Mouse (Mus musculus): ENCODE data around the gene Hgd. TPM values are rescaled to one million over a fixed set of nuclear protein-coding genes. Genes with fewer than 3 reads are reported as not detected.

The Hgd gene
- polyA plus RNA-seq (2014; fragmentation: Nextera tagmentation; extraction: Ambion mirVana): 0.15 and 0.17 TPM in 2 replicates

DNA sequence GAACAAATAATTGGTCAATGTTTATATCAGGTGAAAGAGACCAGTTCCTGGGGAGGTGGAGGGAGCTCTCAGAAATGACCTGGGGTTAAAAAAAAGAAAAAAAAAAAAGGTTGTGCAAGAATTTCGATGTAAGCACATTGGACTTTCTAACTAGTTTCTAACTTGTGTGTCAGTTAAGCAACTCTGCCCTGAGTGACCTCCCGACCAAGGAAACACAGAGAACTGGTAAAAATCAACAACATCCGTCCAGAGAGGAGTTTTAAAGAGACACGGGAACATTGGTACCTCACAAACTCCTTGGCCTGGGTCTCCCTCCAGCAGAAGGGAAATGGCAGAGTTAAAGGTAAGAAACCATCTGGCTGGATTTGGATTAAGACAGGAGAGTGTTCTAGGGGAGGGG is at the start of gene Hgd:
Gene Hgd (plus strand): TSS at position 160 of the 400 bp plus-strand sequence.
- Histone ChIP-seq H3K27ac (ENCODE audit: low read depth) (no peak within 1 kb of the TSS), H3K36me3 (ENCODE audit: insufficient read depth) (no peaks in the 10 kb centered on the region), H3K4me1 (ENCODE audit: insufficient read depth) (no peaks in the 10 kb centered on the region), H3K27me3 (ENCODE audit: insufficient read depth, low read length) (no peaks in the 10 kb centered on the region), H3K4me2 (no peak within 1 kb of the TSS), H3K9me3 (ENCODE audit: low read depth, low read length) (no peaks in the 10 kb centered on the region), H3K9ac (no peak within 1 kb of the TSS), H3K4me3 (ENCODE audit: low read depth, low read length) (no peak within 1 kb of the TSS)
- no peak for TF ChIP-seq CTCF (IDR thresholded peaks at IDR 0.05; ENCODE audit: low read depth)
- no peak for DNase-seq
- 44% methylated on average over 4 of the region's 4 CpGs for WGBS
- no peak for ATAC-seq (ENCODE audit: insufficient read depth)

DNA sequence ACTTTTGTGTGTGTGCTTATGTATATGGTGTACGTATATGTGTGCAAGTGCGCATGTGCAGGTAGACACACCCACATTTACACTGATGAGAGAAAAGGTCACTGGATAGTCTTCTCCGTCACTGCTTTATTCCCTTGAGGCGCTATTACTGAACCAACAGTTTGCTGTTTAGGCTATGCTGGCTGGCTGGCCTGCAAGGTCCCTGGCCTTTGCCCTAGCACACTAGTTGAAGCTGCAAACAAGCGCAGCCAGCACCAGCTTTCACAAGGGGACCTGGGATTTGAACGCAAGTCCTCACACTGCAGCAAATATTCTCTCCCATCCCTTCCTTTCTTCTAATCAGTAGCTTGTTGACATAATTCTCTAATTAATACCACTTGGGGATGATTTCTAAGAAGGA is 49.8 kb upstream of the Hgd start:
- no peaks in the 10 kb centered on the region for H3K9me3 ChIP-seq (ENCODE audit: low read depth, low read length)
- no peak overlapping the region for H3K4me3 ChIP-seq (ENCODE audit: low read depth, low read length)
- no peaks in the 10 kb centered on the region for H3K27me3 ChIP-seq (ENCODE audit: insufficient read depth, low read length)
- no peak for TF ChIP-seq CTCF (IDR thresholded peaks at IDR 0.05; ENCODE audit: low read depth)
- DNase-seq (no peak), ATAC-seq (ENCODE audit: insufficient read depth) (no peak)
- H3K27ac ChIP-seq (ENCODE audit: low read depth): no peak overlapping the region
- H3K4me1 ChIP-seq (ENCODE audit: insufficient read depth): no peaks in the 10 kb centered on the region
- peaks cover 38% of the 10 kb centered on the region for H3K36me3 ChIP-seq (ENCODE audit: insufficient read depth)
- 90% methylated on average over 6 of the region's 6 CpGs for WGBS
- H3K9ac ChIP-seq: no peak overlapping the region
- no peak overlapping the region for H3K4me2 ChIP-seq

DNA sequence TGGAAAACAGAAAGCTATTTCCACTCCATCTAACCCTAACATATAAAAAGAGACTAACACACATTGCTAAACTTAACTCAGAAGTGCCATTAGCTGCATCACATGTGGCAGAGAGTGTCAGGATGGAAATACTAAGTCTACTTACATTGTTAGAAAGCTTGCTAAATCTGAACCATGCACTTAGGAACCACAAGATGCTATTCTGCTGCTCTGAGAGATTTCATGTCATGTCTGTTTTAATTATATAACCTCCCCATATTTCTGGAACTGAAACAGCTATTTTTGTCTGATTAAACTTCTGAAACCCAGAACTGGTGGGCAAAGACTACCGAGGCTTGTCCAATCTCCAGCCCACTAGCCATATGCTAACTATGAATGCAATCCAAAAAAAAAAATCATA is 47.9 kb upstream of the Hgd start:
- H3K9me3 ChIP-seq (ENCODE audit: low read depth, low read length): no peaks in the 10 kb centered on the region
- H3K4me3 ChIP-seq (ENCODE audit: low read depth, low read length): no peak overlapping the region
- H3K27ac ChIP-seq (ENCODE audit: low read depth): no peak overlapping the region
- H3K36me3 ChIP-seq (ENCODE audit: insufficient read depth): peaks cover 43% of the 10 kb centered on the region
- 88% methylated on average over 1 of the region's 1 CpGs for WGBS
- DNase-seq (no peak), ATAC-seq (ENCODE audit: insufficient read depth) (no peak)
- H3K4me1 ChIP-seq (ENCODE audit: insufficient read depth): no peaks in the 10 kb centered on the region
- no peak for TF ChIP-seq CTCF (IDR thresholded peaks at IDR 0.05; ENCODE audit: low read depth)
- no peak overlapping the region for H3K9ac ChIP-seq
- H3K4me2 ChIP-seq: no peak overlapping the region
- no peaks in the 10 kb centered on the region for H3K27me3 ChIP-seq (ENCODE audit: insufficient read depth, low read length)

DNA sequence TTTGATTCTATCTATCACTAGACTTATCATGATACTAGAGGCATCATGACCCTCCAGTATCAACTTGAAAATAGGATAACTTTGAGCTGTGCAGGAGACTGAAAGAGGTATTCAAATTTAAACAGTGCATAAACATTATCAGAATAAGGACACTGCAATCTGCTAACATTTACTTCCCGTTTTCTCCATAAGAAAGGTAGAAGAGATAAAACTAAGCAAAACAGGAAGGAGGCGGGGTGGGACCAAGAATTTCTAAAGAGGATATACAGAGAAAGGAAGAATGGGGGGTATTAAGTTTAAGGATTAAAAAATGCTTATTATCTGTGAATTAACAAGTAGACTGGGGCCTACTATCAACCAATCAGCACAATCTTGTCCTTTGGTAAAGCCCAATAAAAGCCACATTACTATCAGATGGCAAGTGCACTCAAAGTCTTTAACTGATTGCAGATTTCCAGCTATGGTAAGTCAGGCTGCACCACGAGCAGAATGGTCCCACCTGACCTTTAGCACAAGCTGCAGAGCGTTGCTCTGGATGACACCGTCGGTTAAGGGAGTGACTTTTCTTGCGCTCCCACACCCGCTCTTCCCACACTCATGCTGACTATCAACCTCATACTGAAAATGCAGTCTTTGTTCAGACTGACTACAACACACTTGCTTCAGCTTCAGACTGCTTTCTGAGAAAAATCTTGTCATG is 46.4 kb upstream of the Hgd start:
- WGBS: 84% methylated on average over 8 of the region's 8 CpGs
- H3K9me3 ChIP-seq (ENCODE audit: low read depth, low read length): no peaks in the 10 kb centered on the region
- H3K27ac ChIP-seq (ENCODE audit: low read depth): no peak overlapping the region
- H3K4me1 ChIP-seq (ENCODE audit: insufficient read depth): no peaks in the 10 kb centered on the region
- H3K36me3 ChIP-seq (ENCODE audit: insufficient read depth): peaks cover 39% of the 10 kb centered on the region
- TF ChIP-seq CTCF (IDR thresholded peaks at IDR 0.05; ENCODE audit: low read depth): no peak
- H3K27me3 ChIP-seq (ENCODE audit: insufficient read depth, low read length): no peaks in the 10 kb centered on the region
- no peak overlapping the region for H3K4me2 ChIP-seq
- ATAC-seq (ENCODE audit: insufficient read depth): no peak
- no peak for DNase-seq
- no peak overlapping the region for H3K4me3 ChIP-seq (ENCODE audit: low read depth, low read length)
- no peak overlapping the region for H3K9ac ChIP-seq

DNA sequence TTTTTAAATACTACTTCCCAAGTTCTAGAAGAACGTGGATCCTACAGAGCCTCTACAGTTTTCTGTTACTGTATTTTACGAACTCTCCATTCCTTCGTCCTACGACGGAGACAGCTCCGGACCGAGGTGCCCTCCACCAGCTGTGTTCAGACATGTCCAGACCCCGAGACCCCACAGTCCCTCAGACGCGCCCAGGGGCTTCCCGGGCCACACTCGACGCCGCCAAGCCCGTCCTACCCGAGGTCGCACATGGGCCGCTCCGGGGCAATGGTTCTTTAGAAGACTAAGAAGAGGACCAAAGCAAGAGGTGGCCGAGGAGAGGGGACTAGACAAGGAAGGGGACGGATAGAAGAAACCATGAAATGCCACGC is 40.7 kb upstream of the Hgd start:
- Histone ChIP-seq H3K4me1 (ENCODE audit: insufficient read depth) (no peaks in the 10 kb centered on the region), H3K4me2 (peak overlapping the region; percentile 71), H3K27me3 (ENCODE audit: insufficient read depth, low read length) (no peaks in the 10 kb centered on the region), H3K9ac (peak overlapping the region; percentile 93), H3K9me3 (ENCODE audit: low read depth, low read length) (no peaks in the 10 kb centered on the region), H3K36me3 (ENCODE audit: insufficient read depth) (peaks cover 31% of the 10 kb centered on the region), H3K27ac (ENCODE audit: low read depth) (peak overlapping the region; percentile 80), H3K4me3 (ENCODE audit: low read depth, low read length) (peak overlapping the region; percentile 79)
- ATAC-seq (ENCODE audit: insufficient read depth) (peak; percentile 56), DNase-seq (no peak)
- no peak for TF ChIP-seq CTCF (IDR thresholded peaks at IDR 0.05; ENCODE audit: low read depth)
- under 1% methylated on average over 22 of the region's 22 CpGs for WGBS

DNA sequence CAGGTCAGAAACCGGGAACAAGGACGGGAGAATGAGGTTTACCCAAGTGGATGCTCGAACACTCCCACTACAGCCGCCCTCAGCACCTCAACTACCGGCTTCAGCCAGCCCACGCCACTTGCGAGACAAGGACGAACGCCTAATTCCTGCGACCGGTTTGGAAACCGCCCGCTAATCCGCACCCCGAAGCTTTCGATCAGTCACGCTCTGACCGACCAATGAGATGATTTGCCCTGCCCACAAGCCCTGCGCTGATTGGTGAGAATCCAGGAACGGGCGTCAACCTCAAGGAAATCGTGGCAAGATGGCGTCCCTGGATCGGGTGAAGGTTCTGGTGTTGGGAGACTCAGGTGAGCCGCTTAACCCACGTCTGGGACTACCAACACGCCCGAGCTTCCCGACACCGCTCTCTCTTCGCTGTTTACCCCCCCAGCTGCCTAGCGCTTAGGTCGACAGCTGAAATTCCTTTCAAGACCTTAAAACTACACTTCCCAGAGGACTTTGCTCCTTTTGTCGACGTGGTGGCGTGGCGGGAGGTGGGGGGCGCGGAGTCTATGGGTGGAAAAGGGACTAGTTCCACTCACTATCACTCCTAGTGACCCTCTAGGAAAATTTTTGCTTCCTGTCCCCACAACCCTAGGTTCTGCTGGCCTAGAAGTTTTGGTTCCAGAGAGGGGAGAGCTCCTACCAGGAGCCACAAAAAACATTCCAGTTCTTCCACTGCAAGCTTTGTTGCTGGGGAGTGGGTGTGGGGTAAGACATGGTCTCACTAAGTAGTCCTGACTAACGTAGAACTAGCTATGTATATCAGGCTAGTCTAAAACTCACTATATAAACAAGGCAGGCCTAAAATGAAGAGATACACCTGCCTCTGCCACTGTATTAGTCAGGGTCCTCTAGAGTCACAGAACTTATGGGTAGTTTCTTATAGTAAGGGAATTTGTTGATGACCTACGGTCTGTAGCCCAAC is 40.1 kb upstream of the Hgd start, which contains the start of the genes Gtf2e1 and Rabl3:
Gene Gtf2e1 (minus strand): TSS at position 179 of the 970 bp plus-strand sequence.
Gene Rabl3 (plus strand): TSS at position 275 of the 970 bp plus-strand sequence.
- peak within 1 kb of the TSS; percentile 93 for H3K9ac ChIP-seq
- H3K27me3 ChIP-seq (ENCODE audit: insufficient read depth, low read length): no peaks in the 10 kb centered on the region
- peak; percentile 99 for DNase-seq
- ATAC-seq (ENCODE audit: insufficient read depth): peak; percentile 99
- peak within 1 kb of the TSS; percentile 79 for H3K4me3 ChIP-seq (ENCODE audit: low read depth, low read length)
- WGBS: 1% methylated on average over 41 of the region's 41 CpGs
- H3K36me3 ChIP-seq (ENCODE audit: insufficient read depth): peaks cover 26% of the 10 kb centered on the region
- no peaks in the 10 kb centered on the region for H3K4me1 ChIP-seq (ENCODE audit: insufficient read depth)
- TF ChIP-seq CTCF (IDR thresholded peaks at IDR 0.05; ENCODE audit: low read depth): no peak
- no peaks in the 10 kb centered on the region for H3K9me3 ChIP-seq (ENCODE audit: low read depth, low read length)
- H3K27ac ChIP-seq (ENCODE audit: low read depth): peak within 1 kb of the TSS; percentile 86
- peak within 1 kb of the TSS; percentile 73 for H3K4me2 ChIP-seq

DNA sequence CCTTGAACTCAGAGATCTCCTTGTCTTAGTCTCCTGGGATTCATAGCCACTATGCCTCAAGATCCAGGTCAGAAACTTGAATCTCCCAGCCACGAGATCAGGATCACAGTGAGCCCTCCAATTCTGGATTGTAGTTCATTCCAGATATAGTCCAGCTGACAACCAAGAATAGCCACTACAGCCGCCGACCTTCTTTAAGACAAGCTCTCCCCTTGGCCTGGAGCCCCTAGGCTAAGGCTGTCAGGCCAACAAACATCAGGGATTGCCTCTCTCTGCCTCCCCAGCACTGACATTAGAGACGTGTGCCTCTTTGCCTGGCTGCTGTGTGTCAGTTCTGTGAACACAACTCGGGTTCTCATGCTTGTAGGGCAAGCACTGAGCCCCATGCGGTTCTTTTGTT is 39.2 kb upstream of the Hgd start:
- Histone ChIP-seq H3K9me3 (ENCODE audit: low read depth, low read length) (no peaks in the 10 kb centered on the region), H3K4me3 (ENCODE audit: low read depth, low read length) (peak overlapping the region; percentile 79), H3K4me1 (ENCODE audit: insufficient read depth) (no peaks in the 10 kb centered on the region), H3K4me2 (peak overlapping the region; percentile 73), H3K27me3 (ENCODE audit: insufficient read depth, low read length) (no peaks in the 10 kb centered on the region), H3K36me3 (ENCODE audit: insufficient read depth) (peaks cover 22% of the 10 kb centered on the region), H3K27ac (ENCODE audit: low read depth) (no peak overlapping the region), H3K9ac (no peak overlapping the region)
- ATAC-seq (ENCODE audit: insufficient read depth): no peak
- no peak for TF ChIP-seq CTCF (IDR thresholded peaks at IDR 0.05; ENCODE audit: low read depth)
- DNase-seq: no peak
- WGBS: 83% methylated on average over 6 of the region's 6 CpGs

Measured in lung, embryonic 14.5 days (tissue).